Mouse (Mus musculus) neural tube, embryonic 10.5 days (tissue): ENCODE data around the gene Ncoa7.
"Not testable (repeated sequence)": the region's sequence is repeated elsewhere in the genome, so short reads cannot be mapped to it uniquely, and the experiment has no call there.

Experiments used
- DNase-seq: peaks from one replicate; pipeline ENCODE4 v3.0.0-alpha.2; 2017; ENCODE audit warnings: low spot score; ENCODE audit errors: extremely low spot score

Ncoa7 gene

DNA sequence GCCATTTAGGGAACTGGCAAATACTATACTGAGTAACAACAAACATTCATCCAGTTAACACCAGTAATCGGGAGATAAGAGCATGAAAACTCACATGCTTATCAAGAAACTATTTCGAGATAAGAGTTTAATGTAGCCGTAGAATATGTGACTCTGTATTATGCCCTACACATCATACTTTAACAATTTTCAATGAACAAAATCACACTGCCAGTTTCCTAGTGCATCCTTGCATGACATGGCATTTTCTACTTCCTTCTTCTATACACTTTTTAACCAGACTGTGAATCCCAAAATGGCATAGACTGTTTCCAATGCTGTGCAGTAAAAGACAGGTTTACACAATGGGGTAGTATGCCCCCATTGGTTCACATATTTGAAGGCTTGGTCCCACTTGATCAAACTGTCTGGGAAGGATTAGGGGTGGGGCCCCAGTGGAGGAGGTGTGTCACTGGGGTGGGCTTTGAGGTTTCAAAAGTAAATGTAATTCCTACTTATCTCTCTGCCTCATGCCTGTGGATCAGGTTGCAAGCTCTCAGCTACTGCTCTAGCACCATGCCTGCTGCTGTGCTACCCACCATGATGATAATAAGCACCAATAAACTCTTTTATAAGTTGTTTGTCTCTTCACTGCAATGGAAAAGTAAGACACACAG is 15.3 kb downstream of the Ncoa7 start:
- no peak for DNase-seq

- no peak for DNase-seq
Measured at GRCm38 (mm10) chr10:30786103-30786754, 16.9 kb downstream of the Ncoa7 start.

- DNase-seq: not testable (repeated sequence)
Measured at GRCm38 (mm10) chr10:30780921-30781320, 22.2 kb downstream of the Ncoa7 start.

- no peak for DNase-seq
Measured at GRCm38 (mm10) chr10:30778240-30778639, 24.9 kb downstream of the Ncoa7 start.

GRCm38 (mm10) chr10:30775987-30776386 is 27.1 kb downstream of the Ncoa7 start:
- no peak for DNase-seq

- no peak for DNase-seq
Measured at GRCm38 (mm10) chr10:30775568-30775967, 27.6 kb downstream of the Ncoa7 start.

DNA sequence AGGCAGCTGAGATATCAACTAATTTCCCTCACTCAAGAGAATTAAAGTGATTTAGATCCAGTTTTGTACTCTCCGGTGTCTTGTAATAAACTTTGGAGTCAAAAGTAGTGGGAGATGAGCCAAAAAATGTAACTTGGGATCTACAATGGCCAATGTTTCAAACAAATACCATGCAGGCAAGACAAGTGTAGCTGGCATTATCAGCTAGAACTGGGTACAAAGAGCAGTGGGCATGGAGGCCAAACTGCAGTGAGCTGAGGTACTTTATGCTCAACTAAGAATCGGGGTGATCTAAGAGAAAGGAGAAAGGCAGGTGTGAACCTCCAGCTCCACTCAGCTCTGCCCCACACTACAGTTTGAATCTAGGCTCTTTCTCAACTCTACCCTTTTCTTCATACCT is 28.7 kb downstream of the Ncoa7 start:
- DNase-seq: no peak

DNA sequence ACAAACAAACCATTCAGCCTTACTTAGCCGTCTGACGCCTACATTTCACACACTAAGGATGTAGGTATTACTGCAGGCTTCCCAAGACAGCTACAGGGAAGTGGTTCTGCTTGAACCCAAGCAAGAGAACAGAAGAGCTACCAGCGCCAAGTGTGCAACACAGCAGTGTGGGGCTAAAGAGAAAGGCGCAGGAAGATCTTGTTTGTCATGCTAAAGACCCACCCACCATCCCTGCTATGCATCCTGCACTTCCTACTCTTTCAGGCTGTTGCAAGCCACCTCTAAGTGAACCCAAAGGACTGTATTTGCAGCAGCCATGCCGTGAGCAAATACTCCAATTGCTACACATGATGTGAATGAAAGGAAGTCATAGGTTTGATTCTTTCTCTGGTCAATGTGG is 29.9 kb downstream of the Ncoa7 start:
- DNase-seq: no peak

GRCm38 (mm10) chr10:30771417-30772158 is 31.5 kb downstream of the Ncoa7 start:
- DNase-seq: no peak

- DNase-seq: no peak
Measured at GRCm38 (mm10) chr10:30768820-30769219, 34.3 kb downstream of the Ncoa7 start.

- DNase-seq: no peak
Measured at GRCm38 (mm10) chr10:30768250-30768649, 34.9 kb downstream of the Ncoa7 start.

DNA sequence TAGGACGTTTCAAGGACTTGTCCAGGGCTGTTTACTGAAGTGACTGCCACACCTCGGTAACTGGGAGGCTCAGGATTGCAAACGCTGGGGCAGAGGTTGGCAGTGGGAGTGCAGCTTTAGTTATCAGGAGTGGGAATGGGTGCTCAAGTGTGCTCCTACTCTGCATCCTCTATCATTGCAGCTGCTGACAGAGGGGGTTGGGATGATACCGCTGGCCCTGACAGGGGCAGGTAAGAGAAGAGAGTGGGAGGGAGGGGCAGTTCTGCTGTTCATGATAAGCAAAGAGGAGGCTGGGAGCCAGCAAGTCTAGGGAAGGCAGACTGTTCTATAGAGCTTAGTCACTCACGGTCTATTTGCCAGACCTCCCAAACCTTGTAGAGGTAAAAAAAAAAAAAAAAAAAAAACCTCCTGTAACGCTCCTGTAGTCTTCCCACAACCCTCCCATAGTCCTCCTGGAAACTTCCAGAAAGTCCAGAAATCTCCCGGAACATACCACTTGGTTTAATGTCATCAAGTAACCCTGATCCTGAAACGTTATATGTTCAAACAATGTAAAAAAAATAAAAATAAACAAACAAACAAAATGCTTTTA is 39.9 kb downstream of the Ncoa7 start:
- DNase-seq: no peak

- no peak for DNase-seq
Measured at GRCm38 (mm10) chr10:30762284-30762964, 40.7 kb downstream of the Ncoa7 start.

GRCm38 (mm10) chr10:30759360-30760147 is 43.6 kb downstream of the Ncoa7 start:
- no peak for DNase-seq

DNA sequence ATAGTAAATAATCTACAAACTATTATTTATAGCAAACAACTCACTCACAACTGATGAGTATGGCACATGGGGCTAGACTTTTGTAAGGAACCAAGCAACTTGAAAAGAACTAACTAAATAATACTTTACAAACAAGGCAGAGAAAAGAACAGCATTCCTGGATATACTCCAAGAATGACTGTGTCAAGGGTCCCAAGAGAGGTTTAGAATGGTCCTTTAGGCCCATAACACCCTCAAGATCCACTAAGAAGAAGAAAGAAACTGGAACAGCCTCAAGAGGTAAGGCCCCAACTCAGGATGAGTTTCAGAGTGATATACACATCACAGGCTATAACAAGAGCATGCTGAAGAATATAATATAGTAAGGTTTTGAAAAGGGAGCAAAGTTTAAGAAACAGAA is 47.1 kb downstream of the Ncoa7 start:
- no peak for DNase-seq

GRCm38 (mm10) chr10:30754825-30755457 is 48.2 kb downstream of the Ncoa7 start:
- no peak for DNase-seq

GRCm38 (mm10) chr10:30754082-30754481 is 49.0 kb downstream of the Ncoa7 start:
- DNase-seq: no peak

- DNase-seq: no peak
Measured at GRCm38 (mm10) chr10:30752485-30752884, 50.6 kb downstream of the Ncoa7 start.

DNA sequence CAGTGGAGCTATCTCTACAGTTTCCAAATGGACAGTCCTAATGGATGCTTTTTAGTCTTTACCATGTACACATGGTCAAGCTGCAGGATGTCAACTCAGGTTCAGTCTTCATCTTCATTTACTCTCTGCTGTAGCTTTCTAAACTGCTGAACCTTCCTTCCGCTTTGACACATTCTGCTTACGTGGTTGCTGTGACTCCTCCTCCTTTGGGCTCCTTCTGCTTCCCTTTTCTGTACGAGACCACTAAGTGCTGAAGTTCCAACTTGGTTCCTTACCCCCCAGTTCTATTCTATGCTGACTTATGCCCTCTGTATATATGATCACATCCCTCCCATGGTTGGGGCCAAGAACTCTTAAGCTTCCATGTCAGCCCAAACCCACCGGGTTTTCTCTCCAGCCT is 51.5 kb downstream of the Ncoa7 start:
- no peak for DNase-seq

DNA sequence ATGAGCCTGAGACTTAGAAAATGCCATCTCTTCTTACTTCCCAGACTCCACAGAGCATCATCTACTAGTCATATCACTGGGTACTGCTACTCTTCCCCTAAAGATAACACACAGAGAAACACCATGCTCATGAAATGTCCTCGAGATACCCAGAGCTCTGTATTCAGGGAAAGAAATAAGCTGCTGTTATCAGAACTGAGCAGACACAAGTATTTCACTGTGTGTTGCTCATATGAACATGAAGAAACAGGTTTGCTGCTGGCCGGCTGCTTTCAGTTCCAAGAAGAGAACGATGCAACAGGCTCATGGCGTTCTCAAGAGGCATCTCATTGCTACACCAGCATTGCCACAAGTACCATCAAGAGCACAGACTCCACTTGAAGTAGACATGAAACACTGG is 53.3 kb downstream of the Ncoa7 start:
- DNase-seq: no peak
